In the genomic region with DNA sequence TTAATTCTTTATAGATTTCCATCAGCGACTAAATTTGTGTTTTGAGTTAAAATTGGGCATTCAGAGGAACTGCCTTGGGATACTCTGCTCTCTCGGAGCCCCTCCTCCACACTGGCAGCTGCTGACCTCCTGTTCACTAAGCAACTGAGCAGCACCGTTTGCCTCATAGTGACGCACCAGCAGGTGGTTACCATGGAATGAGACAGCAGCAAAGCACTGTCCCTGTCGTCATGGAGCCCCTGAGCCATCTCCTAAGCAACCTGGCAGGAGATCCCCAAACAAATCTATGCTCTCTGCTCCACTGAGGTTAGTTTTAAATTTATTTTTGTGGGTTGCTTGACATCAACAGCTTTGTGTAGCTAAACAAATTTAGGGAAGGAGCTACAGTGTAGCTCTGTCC, we compare ENCODE assay signal across 9 mouse cellular contexts.
DNase-seq lines count a peak whose midpoint lies in the region; ATAC-seq lines count a peak whose summit lies in the region.
"Had no signal": no experiment of that assay in that cellular context is flagged by ENCODE, and none has a peak within 500 bp of the region (broad histone marks: within the 10 kb centered on the region; RNA-seq: fewer than 3 reads in every experiment).

No protein-coding gene starts in this region.

- no peaks in the 10 kb centered on the region for H3K4me1 ChIP-seq in heart, embryonic 11.5 days (ENCODE audit: control insufficient read depth, insufficient read depth, low read length)
- H3K4me1 ChIP-seq in hindbrain, embryonic 15.5 days (replicated peaks) = peaks cover 15% of the 10 kb centered on the region
- H3K4me1 ChIP-seq in midbrain, embryonic 13.5 days (replicated peaks) = peaks cover 18% of the 10 kb centered on the region
- H3K4me1 ChIP-seq in intestine, embryonic 16.5 days (ENCODE audit: control insufficient read depth, insufficient read depth, low read length) = no peaks in the 10 kb centered on the region
- H3K4me1 ChIP-seq: liver, embryonic 15.5 days had no signal

- no peaks in the 10 kb centered on the region for H3K36me3 ChIP-seq in heart, embryonic 11.5 days (ENCODE audit: control insufficient read depth, insufficient read depth, low read length)
- no peaks in the 10 kb centered on the region for H3K36me3 ChIP-seq in hindbrain, embryonic 15.5 days
- no peaks in the 10 kb centered on the region for H3K36me3 ChIP-seq in midbrain, embryonic 13.5 days
- H3K36me3 ChIP-seq in intestine, embryonic 16.5 days (ENCODE audit: control insufficient read depth, insufficient read depth, low read length) = no peaks in the 10 kb centered on the region
- H3K36me3 ChIP-seq: liver, embryonic 15.5 days had no signal

- H3K9ac ChIP-seq in heart, embryonic 11.5 days (ENCODE audit: low read depth, low read length) = no peak overlapping the region
- no peak overlapping the region for H3K9ac ChIP-seq in hindbrain, embryonic 15.5 days
- no peak overlapping the region for H3K9ac ChIP-seq in midbrain, embryonic 13.5 days (replicated peaks)
- H3K9ac ChIP-seq in intestine, embryonic 16.5 days (ENCODE audit: low read depth, low read length) = no peak overlapping the region
- H3K9ac ChIP-seq: liver, embryonic 15.5 days had no signal

- no peak overlapping the region for H3K4me2 ChIP-seq in heart, embryonic 11.5 days
- peak overlapping the region; percentile 2; the same call in 1 of the 2 replicates for H3K4me2 ChIP-seq in hindbrain, embryonic 15.5 days
- peak overlapping the region; percentile 11 for H3K4me2 ChIP-seq in midbrain, embryonic 13.5 days (replicated peaks)
- H3K4me2 ChIP-seq in intestine, embryonic 16.5 days (ENCODE audit: low read depth, low read length) = no peak overlapping the region
- H3K4me2 ChIP-seq: liver, embryonic 15.5 days had no signal

- WGBS in heart, embryonic 11.5 days (ENCODE audit: insufficient replicate concordance) = 10% methylated on average over 5 of the region's 5 CpGs
- WGBS in hindbrain, embryonic 15.5 days = 3% methylated on average over 5 of the region's 5 CpGs
- WGBS in midbrain, embryonic 13.5 days = 3% methylated on average over 5 of the region's 5 CpGs
- 10% methylated on average over 5 of the region's 5 CpGs for WGBS in intestine, embryonic 16.5 days

- no peaks in the 10 kb centered on the region for H3K9me3 ChIP-seq in heart, embryonic 11.5 days (replicated peaks; ENCODE audit: control insufficient read depth, low read length)
- no peaks in the 10 kb centered on the region for H3K9me3 ChIP-seq in hindbrain, embryonic 15.5 days
- H3K9me3 ChIP-seq in midbrain, embryonic 13.5 days = no peaks in the 10 kb centered on the region
- no peaks in the 10 kb centered on the region for H3K9me3 ChIP-seq in intestine, embryonic 16.5 days (ENCODE audit: control insufficient read depth, low read length)
- H3K9me3 ChIP-seq: liver, embryonic 15.5 days had no signal

- H3K27ac ChIP-seq in heart, embryonic 11.5 days (ENCODE audit: low read depth, low read length) = no peak overlapping the region
- peak overlapping the region; percentile 67 for H3K27ac ChIP-seq in hindbrain, embryonic 15.5 days (replicated peaks)
- peak overlapping the region; percentile 47; the same call in 1 of the 2 replicates for H3K27ac ChIP-seq in midbrain, embryonic 13.5 days
- no peak overlapping the region for H3K27ac ChIP-seq in intestine, embryonic 16.5 days (ENCODE audit: low read length)
- H3K27ac ChIP-seq: liver, embryonic 15.5 days had no signal

- H3K27me3 ChIP-seq in heart, embryonic 11.5 days (ENCODE audit: control insufficient read depth, insufficient read depth, low read length) = no peaks in the 10 kb centered on the region
- H3K27me3 ChIP-seq in hindbrain, embryonic 15.5 days = no peaks in the 10 kb centered on the region
- no peaks in the 10 kb centered on the region for H3K27me3 ChIP-seq in midbrain, embryonic 13.5 days
- H3K27me3 ChIP-seq in intestine, embryonic 16.5 days (replicated peaks; ENCODE audit: control insufficient read depth, insufficient read depth, low read length) = no peaks in the 10 kb centered on the region
- H3K27me3 ChIP-seq: liver, embryonic 15.5 days had no signal

- no peak overlapping the region for H3K4me3 ChIP-seq in heart, embryonic 11.5 days (ENCODE audit: low read depth, low read length)
- no peak overlapping the region for H3K4me3 ChIP-seq in hindbrain, embryonic 15.5 days
- H3K4me3 ChIP-seq in midbrain, embryonic 13.5 days (replicated peaks) = no peak overlapping the region
- H3K4me3 ChIP-seq in intestine, embryonic 16.5 days (ENCODE audit: low read length) = no peak overlapping the region
- H3K4me3 ChIP-seq: liver, embryonic 15.5 days had no signal

- DNase-seq in heart, adult 8-10 months (ENCODE audit: low spot score) = peak; percentile 1
- peak; percentile 42 for DNase-seq in embryo, embryonic 9.5 days (ENCODE audit: extremely low spot score)
- DNase-seq in c-Kit-positive CD71-positive TER-119-positive erythroid progenitor cells, embryonic 14.5 days (ENCODE audit: low spot score) = no peak

- no peak for ATAC-seq in heart, embryonic 11.5 days (replicated peaks; ENCODE audit: insufficient number of reproducible peaks, low FRiP score, low TSS enrichment)
- peak; percentile 93 for ATAC-seq in hindbrain, embryonic 15.5 days (ENCODE audit: low FRiP score, low read depth)
- ATAC-seq in midbrain, embryonic 13.5 days = peak; percentile 96
- ATAC-seq in intestine, embryonic 16.5 days = no peak
- no peak for ATAC-seq in megakaryocyte-erythroid progenitor cell, adult 5-6 weeks (replicated peaks; ENCODE audit: low FRiP score, low TSS enrichment, poor library complexity, severe bottlenecking)

Comparison
In these comparisons a context has a peak if more than half of its experiments do, and no peak if none do; other contexts are left out.
1. ATAC-seq: peak in hindbrain, embryonic 15.5 days (single experiment) and midbrain, embryonic 13.5 days (single experiment); none in heart, embryonic 11.5 days (single experiment), intestine, embryonic 16.5 days (single experiment) and megakaryocyte-erythroid progenitor cell, adult 5-6 weeks (single experiment).
2. H3K27ac ChIP-seq: peak in hindbrain, embryonic 15.5 days (single experiment) and midbrain, embryonic 13.5 days (single experiment); none in heart, embryonic 11.5 days (single experiment) and intestine, embryonic 16.5 days (single experiment).
3. H3K4me2 ChIP-seq: peak in hindbrain, embryonic 15.5 days (single experiment) and midbrain, embryonic 13.5 days (single experiment); none in heart, embryonic 11.5 days (single experiment) and intestine, embryonic 16.5 days (single experiment).